Mouse (Mus musculus) limb, embryonic 14.5 days (tissue): Measurements from ENCODE around the gene Ctsd. TPM values are rescaled to one million over a fixed set of nuclear protein-coding genes. Genes with fewer than 3 reads are reported as not detected.
A peak's percentile ranks its signal among the peaks of the same experiment; 100 is the strongest.

Source experiments
- ATAC-seq: fragments of 200-750 bp; cut with Nextera tagmentation; 2 replicates; pipeline ENCODE4 v1.8.0; 2017; ENCODE audit warnings: low read depth, moderate number of reproducible peaks, moderate TSS enrichment; ENCODE audit not compliant: low FRiP score
- DNase-seq: peaks from one replicate; pipeline ENCODE4 v3.0.0-alpha.2; 2015; ENCODE audit warnings: low spot score
- H3K27ac ChIP-seq: fragments of 300-500 bp; sonication (generic); replicated peaks from 2 replicates; pipeline ENCODE4 v1.5.1; 2014; ENCODE audit warnings: low read depth, mild to moderate bottlenecking, low read length, moderate library complexity, mixed read lengths
- H3K27me3 ChIP-seq: fragments of 300-500 bp; sonication (generic); 2 replicates; pipeline ENCODE4 v1.6.1; 2014; ENCODE audit warnings: low read length, mixed read lengths; ENCODE audit not compliant: control insufficient read depth, insufficient read depth
- H3K36me3 ChIP-seq: fragments of 300-500 bp; sonication (generic); 2 replicates; pipeline ENCODE4 v1.6.1; 2014; ENCODE audit warnings: mild to moderate bottlenecking, low read length, moderate library complexity, mixed read lengths; ENCODE audit not compliant: control insufficient read depth, insufficient read depth
- H3K4me1 ChIP-seq: fragments of 300-500 bp; sonication (generic); 2 replicates; pipeline ENCODE4 v1.6.1; 2014; ENCODE audit warnings: antibody characterized with exemption, low read length, mixed read lengths; ENCODE audit not compliant: control insufficient read depth, insufficient read depth
- H3K4me2 ChIP-seq: fragments of 300-500 bp; sonication (generic); replicated peaks from 2 replicates; pipeline ENCODE4 v1.6.1; 2014; ENCODE audit warnings: low read depth, mild to moderate bottlenecking, low read length, moderate library complexity; ENCODE audit not compliant: severe bottlenecking
- H3K4me3 ChIP-seq: fragments of 300-500 bp; sonication (generic); replicated peaks from 2 replicates; pipeline ENCODE4 v1.5.1; 2014; ENCODE audit warnings: low read length
- H3K9ac ChIP-seq: fragments of 300-500 bp; sonication (generic); 2 replicates; pipeline ENCODE4 v1.6.1; 2014; ENCODE audit warnings: mild to moderate bottlenecking, low read depth, low read length, moderate library complexity; ENCODE audit not compliant: severe bottlenecking
- H3K9me3 ChIP-seq: fragments of 300-500 bp; sonication (generic); 2 replicates; pipeline ENCODE4 v1.6.1; 2016; ENCODE audit warnings: low read length; ENCODE audit not compliant: control insufficient read depth
- POLR2A ChIP-seq: fragments of 200-500 bp; IDR thresholded peaks from 2 replicates; pipeline ENCODE4 v1.8.0; 2012; ENCODE audit warnings: inconsistent platforms, mild to moderate bottlenecking, moderate library complexity, borderline replicate concordance; ENCODE audit not compliant: insufficient read depth, insufficient read length; ENCODE audit errors: extremely low read depth
- WGBS: fragments of 180-500 bp; shearing (Covaris S2); extraction: QIAGEN DNeasy Blood & Tissue Kit; methylation state at CpG from one replicate; pipeline ENCODE4 v1.1.7; 2014; 5-methylcytosine and 5-hydroxymethylcytosine counted together
- polyA plus RNA-seq, 2 experiments: library from polyadenylated mRNA; depleted of rRNA in 1 of 2; stranded (reverse) in 1 of 2; unstranded in 1 of 2; fragments of >200 nt; fragmentation: Nextera tagmentation in 1 of 2; extraction: Ambion mirVana in 1 of 2; gene quantifications; 2 replicates each; pipeline versions ENCODE4 v1.2.1 to v1.2.3; 2012 to 2014

Gene Ctsd
- polyA plus RNA-seq, 2 experiments = 237 to 334 TPM

DNA sequence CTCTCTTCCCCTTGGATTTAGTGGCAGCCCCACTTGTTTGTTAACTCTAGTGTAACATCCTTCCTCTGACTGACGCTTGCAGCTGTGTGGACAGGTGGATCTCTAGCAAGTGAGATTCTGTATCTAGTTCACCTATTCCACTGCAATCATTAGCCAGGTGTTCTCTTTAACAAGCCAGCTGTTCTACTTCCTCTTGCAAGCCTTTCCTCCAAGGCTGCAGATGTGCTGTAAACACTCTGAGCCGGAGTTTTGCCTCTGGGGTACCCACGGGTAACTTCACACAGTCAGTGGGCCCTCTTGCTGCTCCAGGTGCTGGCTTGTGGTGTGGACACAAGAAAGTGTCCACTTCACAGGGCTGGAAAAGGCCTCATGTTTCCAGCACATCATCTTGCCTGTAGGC is 30.3 kb downstream of the Ctsd start:
- 29% methylated on average over 3 of the region's 3 CpGs for WGBS
- H3K4me3 ChIP-seq = no peak overlapping the region
- no peaks in the 10 kb centered on the region for H3K36me3 ChIP-seq
- DNase-seq (no peak), ATAC-seq (no peak)
- H3K27me3 ChIP-seq = no peaks in the 10 kb centered on the region
- H3K9me3 ChIP-seq = no peaks in the 10 kb centered on the region
- no peak overlapping the region for H3K27ac ChIP-seq
- H3K4me2 ChIP-seq = no peak overlapping the region
- H3K9ac ChIP-seq = no peak overlapping the region
- no peaks in the 10 kb centered on the region for H3K4me1 ChIP-seq
- no peak for TF ChIP-seq POLR2A

DNA sequence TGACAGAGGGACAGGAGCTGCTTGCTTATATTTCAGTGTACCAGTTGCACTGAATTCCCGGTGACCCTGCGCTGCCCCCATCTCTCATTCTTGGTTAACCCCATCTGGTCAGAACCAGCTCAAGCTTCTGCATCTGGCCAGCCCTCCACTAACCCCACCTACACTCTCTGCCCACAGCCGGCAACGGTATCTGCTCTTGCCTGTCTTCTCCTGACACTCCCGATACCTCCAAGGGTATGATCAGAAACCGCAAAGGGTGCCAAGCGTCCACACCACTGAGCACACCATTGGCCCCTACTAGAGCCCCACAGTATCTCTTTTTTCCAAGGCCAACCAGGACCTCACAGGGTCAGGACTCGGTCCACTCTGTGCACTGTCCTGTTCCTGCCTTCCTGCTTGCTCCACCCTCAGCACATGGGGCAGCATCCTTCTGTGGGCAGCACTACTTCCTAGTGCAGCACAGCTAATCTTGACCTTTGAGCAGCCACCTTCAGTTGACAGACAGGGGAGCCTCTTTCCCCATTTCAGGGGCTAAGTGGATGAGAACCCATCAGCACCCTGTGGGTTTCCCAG is 33.1 kb downstream of the Ctsd start:
- H3K4me3 ChIP-seq = no peak overlapping the region
- no peaks in the 10 kb centered on the region for H3K27me3 ChIP-seq
- H3K9me3 ChIP-seq = no peaks in the 10 kb centered on the region
- H3K36me3 ChIP-seq = no peaks in the 10 kb centered on the region
- H3K4me1 ChIP-seq = no peaks in the 10 kb centered on the region
- no peak overlapping the region for H3K4me2 ChIP-seq
- H3K9ac ChIP-seq = no peak overlapping the region
- TF ChIP-seq POLR2A = no peak
- H3K27ac ChIP-seq = no peak overlapping the region
- ATAC-seq (no peak), DNase-seq (no peak)
- WGBS = 64% methylated on average over 8 of the region's 8 CpGs

DNA sequence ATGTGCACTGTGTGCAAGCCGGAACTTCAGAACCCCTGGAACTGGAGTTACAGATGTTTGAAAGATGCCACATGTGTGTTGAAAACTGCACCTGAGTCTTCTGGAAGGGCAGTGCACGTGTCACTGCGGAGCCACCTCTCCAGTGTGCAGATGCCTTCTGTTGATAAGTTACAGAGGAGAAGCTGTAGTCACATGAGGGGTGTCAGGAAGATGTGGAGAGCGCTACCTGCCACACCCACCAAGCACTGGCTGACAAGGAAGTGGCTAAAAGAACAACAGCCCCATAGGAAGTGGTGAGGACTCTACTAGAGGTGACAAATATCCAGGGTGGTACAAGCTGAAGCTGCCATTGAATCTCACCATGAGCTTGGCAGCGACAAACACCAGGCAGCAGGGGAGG is 34.0 kb downstream of the Ctsd start:
- Histone ChIP-seq H3K4me3 (no peak overlapping the region), H3K27ac (no peak overlapping the region), H3K27me3 (no peaks in the 10 kb centered on the region), H3K36me3 (no peaks in the 10 kb centered on the region), H3K4me2 (no peak overlapping the region), H3K9me3 (no peaks in the 10 kb centered on the region), H3K4me1 (no peaks in the 10 kb centered on the region; the same call in 1 of the 2 replicates), H3K9ac (no peak overlapping the region)
- ATAC-seq (no peak), DNase-seq (no peak)
- no peak for TF ChIP-seq POLR2A
- 71% methylated on average over 5 of the region's 5 CpGs for WGBS

DNA sequence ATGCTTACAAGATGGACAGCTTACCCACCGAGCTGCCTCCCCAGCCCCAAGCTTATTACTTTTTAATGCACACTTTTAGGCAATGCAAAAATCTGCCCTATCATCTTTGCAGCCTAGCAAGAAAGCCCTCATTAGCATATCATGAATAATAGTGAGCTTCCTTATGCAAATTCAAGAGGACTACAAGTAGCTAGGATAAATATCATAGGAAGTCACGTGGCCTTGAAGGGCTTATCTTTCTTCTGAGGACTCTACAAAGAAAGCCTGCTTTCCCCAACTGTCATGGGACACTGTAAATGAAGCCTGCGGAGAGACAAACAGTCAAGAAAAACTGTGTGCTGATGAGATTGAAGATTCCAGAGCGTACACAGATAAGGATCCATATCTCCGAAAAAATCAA is 36.3 kb downstream of the Ctsd start:
- no peaks in the 10 kb centered on the region; the same call in 1 of the 2 replicates for H3K4me1 ChIP-seq
- H3K27ac ChIP-seq = no peak overlapping the region

DNA sequence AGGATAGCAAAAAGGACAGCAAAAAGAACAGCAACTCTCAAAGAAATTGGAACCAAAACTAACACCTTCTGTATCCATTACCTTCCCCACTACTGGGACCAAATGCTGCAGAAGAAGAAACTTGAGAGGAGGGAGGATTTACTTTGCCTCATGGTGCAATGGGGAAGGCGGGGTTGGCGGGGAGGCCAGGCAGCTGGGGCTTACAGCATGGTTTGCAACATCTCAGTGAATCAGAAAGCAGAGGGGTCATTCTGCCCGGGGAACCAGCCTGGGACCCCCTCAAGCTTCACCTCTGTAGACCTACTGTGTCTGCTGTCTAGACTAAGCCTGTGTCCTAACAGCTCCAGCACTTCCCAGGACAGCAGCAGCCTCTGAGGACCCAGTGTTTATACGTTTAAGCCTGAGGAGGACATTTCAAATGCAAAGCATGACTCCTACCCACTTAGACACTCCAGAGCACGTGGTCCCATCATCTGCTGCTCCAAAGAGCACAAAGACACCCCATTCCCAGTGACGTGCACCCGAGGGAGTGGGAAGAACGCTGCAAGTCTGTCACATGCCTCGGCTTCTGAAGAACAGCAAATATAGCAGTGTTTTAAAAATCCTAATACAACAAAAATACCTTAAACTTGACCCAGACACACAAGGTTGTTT is 38.4 kb downstream of the Ctsd start:
- no peak for TF ChIP-seq POLR2A
- ATAC-seq (peak; percentile 67; the same call in 1 of the 2 replicates), DNase-seq (no peak)
- H3K27me3 ChIP-seq = no peaks in the 10 kb centered on the region
- no peaks in the 10 kb centered on the region; the same call in 1 of the 2 replicates for H3K4me1 ChIP-seq
- WGBS = 26% methylated on average over 9 of the region's 9 CpGs
- H3K4me2 ChIP-seq = no peak overlapping the region
- H3K9ac ChIP-seq = no peak overlapping the region
- H3K4me3 ChIP-seq = no peak overlapping the region
- no peaks in the 10 kb centered on the region for H3K36me3 ChIP-seq
- H3K27ac ChIP-seq = 0 out of 2 replicates have a peak overlapping the region, but pooled peaks have one; percentile 13
- H3K9me3 ChIP-seq = no peaks in the 10 kb centered on the region

More for the DNA sequence above, 36.3 kb downstream of the Ctsd start:
- H3K27me3 ChIP-seq = no peaks in the 10 kb centered on the region
- H3K9me3 ChIP-seq = no peaks in the 10 kb centered on the region
- no peak overlapping the region for H3K9ac ChIP-seq
- no peak for TF ChIP-seq POLR2A
- ATAC-seq (no peak), DNase-seq (no peak)
- WGBS = 82% methylated on average over 5 of the region's 5 CpGs
- H3K4me2 ChIP-seq = no peak overlapping the region
- no peaks in the 10 kb centered on the region for H3K36me3 ChIP-seq
- no peak overlapping the region for H3K4me3 ChIP-seq

DNA sequence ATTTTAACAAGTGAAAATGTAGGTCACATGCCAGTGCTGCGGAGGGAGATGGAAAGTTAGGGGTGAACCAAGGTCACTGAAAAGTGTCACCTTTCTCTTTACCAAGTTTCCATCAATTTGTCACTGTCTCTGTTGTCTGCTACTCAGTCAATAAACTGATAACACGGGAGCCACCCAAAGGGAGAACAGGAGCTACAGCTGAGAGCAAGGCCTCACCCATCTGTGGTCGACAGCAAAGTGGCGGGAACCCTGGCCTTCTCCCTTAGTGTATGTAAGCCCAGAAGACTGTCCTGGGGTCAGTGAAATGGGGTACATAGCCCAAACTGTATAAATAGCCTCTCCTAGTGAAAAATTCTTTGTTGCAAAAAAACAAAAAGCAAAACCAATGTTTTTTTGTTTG is 40.3 kb downstream of the Ctsd start:
- H3K4me2 ChIP-seq = no peak overlapping the region
- no peak for TF ChIP-seq POLR2A
- H3K4me3 ChIP-seq = no peak overlapping the region
- H3K4me1 ChIP-seq = no peaks in the 10 kb centered on the region; the same call in 1 of the 2 replicates
- H3K27ac ChIP-seq = no peak overlapping the region
- H3K9ac ChIP-seq = no peak overlapping the region
- 72% methylated on average over 4 of the region's 4 CpGs for WGBS
- DNase-seq (no peak), ATAC-seq (no peak)
- no peaks in the 10 kb centered on the region for H3K27me3 ChIP-seq
- no peaks in the 10 kb centered on the region for H3K36me3 ChIP-seq
- H3K9me3 ChIP-seq = no peaks in the 10 kb centered on the region
